Mouse (Mus musculus) CH12.LX (cell line): Measurements from ENCODE around the gene Pip5k1c. TPM values are rescaled to one million over a fixed set of nuclear protein-coding genes. Genes with fewer than 3 reads are reported as not detected.

Source experiments
- DNase-seq: peaks from one replicate; pipeline ENCODE4 v3.0.0-alpha.2; 2013; ENCODE audit errors: extremely low read depth
- H3K27ac ChIP-seq: 2 replicates; pipeline ENCODE4 v1.5.1; 2012; ENCODE audit warnings: low read depth, mild to moderate bottlenecking, control low read depth, moderate library complexity; ENCODE audit not compliant: insufficient read depth
- H3K27me3 ChIP-seq: replicated peaks from 2 replicates; pipeline ENCODE3; 2012; ENCODE audit warnings: inconsistent platforms
- H3K36me3 ChIP-seq, 2 experiments: replicated peaks in 1 of 2; 2 replicates each; pipeline versions ENCODE3 to v1.6.1; 2012; ENCODE audit warnings: inconsistent platforms in 1 of 2, low read length in 1 of 2, mild to moderate bottlenecking in 1 of 2, mixed read lengths in 1 of 2, moderate library complexity in 1 of 2; ENCODE audit not compliant: control insufficient read depth in 1 of 2, insufficient read depth in 1 of 2
- H3K4me1 ChIP-seq, 2 experiments: 2 replicates each; pipeline ENCODE4 v1.6.1; 2012; ENCODE audit warnings: inconsistent platforms in 1 of 2, moderate library complexity in 1 of 2; ENCODE audit not compliant: insufficient read depth in 2 of 2, control insufficient read depth in 1 of 2
- H3K4me2 ChIP-seq: 2 replicates; pipeline ENCODE4 v1.6.1; 2012; ENCODE audit warnings: low read depth, mild to moderate bottlenecking, control low read depth; ENCODE audit not compliant: poor library complexity, insufficient read depth, severe bottlenecking
- H3K4me3 ChIP-seq, 3 experiments: fragments of 150-350 bp in 1 of 3; sonication (generic) in 1 of 3; replicated peaks in 1 of 3; 2 replicates each; pipeline versions ENCODE3 to v1.5.1; 2011 to 2012; ENCODE audit warnings: low read depth in 2 of 3, low read length in 2 of 3, mild to moderate bottlenecking in 2 of 3, moderate library complexity in 2 of 3, control low read depth in 1 of 3, improper control_type of control experiment in 1 of 3, inconsistent platforms in 1 of 3, mixed read lengths in 1 of 3; ENCODE audit not compliant: poor library complexity in 1 of 3
- H3K79me2 ChIP-seq: replicated peaks from 2 replicates; pipeline ENCODE4 v1.6.1; 2012; ENCODE audit warnings: mild to moderate bottlenecking, moderate library complexity; ENCODE audit not compliant: control insufficient read depth, poor library complexity, insufficient read depth, severe bottlenecking; ENCODE audit errors: extremely low read depth
- H3K9ac ChIP-seq: 2 replicates; pipeline ENCODE4 v1.6.1; 2012; ENCODE audit warnings: low read depth, mild to moderate bottlenecking, control low read depth, moderate library complexity; ENCODE audit not compliant: insufficient read depth
- H3K9me3 ChIP-seq: replicated peaks from 2 replicates; pipeline ENCODE3; 2012; ENCODE audit warnings: low read length, inconsistent platforms, mixed read lengths
- CTCF ChIP-seq, 2 experiments: IDR thresholded peaks in 1 of 2; conservative IDR thresholded peaks in 1 of 2; 2 replicates each; pipeline ENCODE4 v1.5.1; 2011 to 2012; ENCODE audit warnings: low read depth in 2 of 2, low read length in 2 of 2, improper control_type of control experiment in 1 of 2, inconsistent platforms in 1 of 2, mild to moderate bottlenecking in 1 of 2, moderate library complexity in 1 of 2
- ELF1 ChIP-seq: IDR thresholded peaks from 2 replicates; pipeline ENCODE4 v1.6.1; 2014; ENCODE audit warnings: low read depth, mild to moderate bottlenecking, inconsistent platforms, low read length, improper control_type of control experiment
- EP300 ChIP-seq: IDR thresholded peaks from 2 replicates; pipeline ENCODE4 v1.6.1; 2011; ENCODE audit warnings: low read length, improper control_type of control experiment
- JUN ChIP-seq: IDR thresholded peaks from 2 replicates; pipeline ENCODE4 v1.6.1; 2011; ENCODE audit warnings: low read depth, mild to moderate bottlenecking, low read length, improper control_type of control experiment, moderate library complexity; ENCODE audit not compliant: insufficient read depth
- MEF2A ChIP-seq: IDR thresholded peaks from 2 replicates; pipeline ENCODE4 v1.6.1; 2014; ENCODE audit warnings: low read depth, mild to moderate bottlenecking, inconsistent platforms, low read length, improper control_type of control experiment, borderline replicate concordance
- MYC ChIP-seq: IDR thresholded peaks from 2 replicates; pipeline ENCODE4 v1.6.1; 2011; ENCODE audit warnings: low read depth, mild to moderate bottlenecking, improper control_type of control experiment, low read length
- NRF1 ChIP-seq: IDR thresholded peaks from 2 replicates; pipeline ENCODE4 v1.6.1; 2014; ENCODE audit warnings: low read depth, mild to moderate bottlenecking, inconsistent platforms, low read length, improper control_type of control experiment, moderate library complexity
- RAD21 ChIP-seq: IDR thresholded peaks from 2 replicates; pipeline ENCODE4 v1.6.1; 2011; ENCODE audit warnings: low read depth, mild to moderate bottlenecking, low read length, improper control_type of control experiment, moderate library complexity
- SMC3 ChIP-seq: IDR thresholded peaks from 2 replicates; pipeline ENCODE4 v1.6.1; 2011; ENCODE audit warnings: low read depth, low read length, improper control_type of control experiment
- TBP ChIP-seq: conservative IDR thresholded peaks from 2 replicates; pipeline ENCODE4 v1.6.1; 2011; ENCODE audit warnings: low read depth, low read length, improper control_type of control experiment
- USF2 ChIP-seq: conservative IDR thresholded peaks from 2 replicates; pipeline ENCODE4 v1.6.1; 2011; ENCODE audit warnings: low read depth, low read length, improper control_type of control experiment
- ZC3H11A ChIP-seq: IDR thresholded peaks from 2 replicates; pipeline ENCODE4 v1.6.1; 2012; ENCODE audit warnings: low read depth, mild to moderate bottlenecking, inconsistent platforms, low read length, improper control_type of control experiment
- ZNF384 ChIP-seq: IDR thresholded peaks from 2 replicates; pipeline ENCODE4 v1.6.1; 2012; ENCODE audit warnings: low read depth, low read length, improper control_type of control experiment, inconsistent platforms
- dilution Hi-C: fragments of 300-500 bp; cut with MboI; formaldehyde crosslinking; loops from 2 replicates; pipeline ENCODE4 v1.14.3; 2020; ENCODE audit warnings: low sequenced_read_pairs; ENCODE audit not compliant: extremely low pct_unique_long_range_greater_than_20kb, extremely low pct_ligation_motif_present
- in situ Hi-C: fragments of 300-500 bp; cut with MboI; formaldehyde crosslinking; loops from 3 replicates; pipeline ENCODE4 v1.14.3; 2019; ENCODE audit warnings: low sequenced_read_pairs, low pct_ligation_motif_present, low pct_unique_long_range_greater_than_20kb, mixed read lengths
- polyA plus RNA-seq: library from polyadenylated mRNA; unstranded; fragments of >175 nt; gene quantifications from 2 replicates; pipeline ENCODE4 v1.2.1, GENCODE M21; 2012; ENCODE audit warnings: low read depth; ENCODE audit not compliant: insufficient read length
- total RNA-seq, 2 experiments: library from RNA; depleted of rRNA; stranded (reverse); fragments of 300-350 nt in 1 of 2; fragments of >200 nt in 1 of 2; gene quantifications; 2 replicates each; pipeline ENCODE4 v1.2.3; 2012 to 2014

Gene Pip5k1c
- total and polyA plus RNA-seq, 3 experiments: 11.4 to 51.4 (median 12.6) TPM

DNA sequence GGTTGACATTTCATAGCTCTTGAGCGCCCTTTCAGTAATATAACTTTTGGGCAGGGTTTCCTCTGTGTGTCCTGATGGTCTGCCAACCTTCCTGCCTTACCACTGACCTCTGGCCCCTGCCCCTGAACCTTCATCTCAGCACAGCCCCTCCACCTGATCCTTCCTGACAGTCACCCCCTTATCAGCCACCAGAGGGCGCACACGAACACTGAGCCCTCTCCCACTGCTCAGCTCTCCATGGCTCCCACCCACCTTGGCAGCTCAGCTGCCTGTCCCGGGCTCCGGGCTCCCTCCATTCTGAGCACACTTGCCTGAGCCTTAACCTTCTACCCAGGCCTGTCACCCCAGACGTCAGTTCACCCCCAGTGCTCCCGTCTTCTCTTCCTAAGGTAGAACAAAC is 3.5 kb upstream of the Pip5k1c start:
- Histone ChIP-seq H3K4me3 (no peak overlapping the region), H3K9ac (no peak overlapping the region), H3K27me3 (peaks cover 12% of the 10 kb centered on the region), H3K79me2 (peaks cover 10% of the 10 kb centered on the region), H3K4me2 (no peak overlapping the region), H3K4me1 (peaks cover 6 to 57% of the 10 kb centered on the region in 2 experiments), H3K9me3 (no peaks in the 10 kb centered on the region), H3K36me3 (no peaks in the 10 kb centered on the region), H3K27ac (no peak overlapping the region)
- dilution Hi-C loops (no loop called here), in situ Hi-C loops (loop anchor here (5.0 kb wide), 1 partner anchor 92 kb away; no protein-coding TSS in a partner anchor)
- TF ChIP-seq CTCF (conservative IDR thresholded peaks at IDR 0.05 in 1 of 2, IDR thresholded peaks at IDR 0.05 in 1 of 2; ENCODE audit: low read depth in 2 of 2, low read length in 2 of 2) (peak; percentile 42 to 87; a peak in 3 of 4 replicates), RAD21 (peak; percentile 54), SMC3 (peak; percentile 86), ZC3H11A (no peak), ZNF384 (no peak), MEF2A (no peak), EP300 (no peak), MYC (no peak)
- DNase-seq: peak; percentile 78

DNA sequence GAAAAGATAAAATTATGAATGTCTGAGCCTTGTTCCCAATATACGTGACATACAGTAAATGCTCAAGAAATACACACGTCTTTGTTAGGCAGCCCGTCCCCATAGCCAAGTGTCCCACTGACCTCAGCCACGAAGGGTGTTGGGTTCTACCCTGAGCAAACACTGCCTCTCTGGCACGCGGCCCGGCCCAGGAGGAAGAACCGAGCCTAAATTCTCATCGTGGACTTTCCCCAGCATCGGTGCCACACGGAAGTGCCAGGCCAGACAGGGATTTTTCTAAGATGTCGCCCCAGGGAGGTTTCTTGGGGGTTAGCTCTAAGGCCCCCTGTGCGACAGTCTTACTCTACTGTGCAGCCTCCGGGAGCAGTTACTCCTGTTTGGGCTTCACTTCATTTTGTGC is 3.0 kb upstream of the Pip5k1c start:
- no peak overlapping the region for H3K4me2 ChIP-seq
- TF ChIP-seq TBP: no peak
- TF ChIP-seq, all 38 proteins: peak for 0
- Histone ChIP-seq H3K9ac (no peak overlapping the region), H3K27ac (no peak overlapping the region), H3K36me3 (peaks cover 0 to 5% of the 10 kb centered on the region in 2 experiments), H3K27me3 (peaks cover 7% of the 10 kb centered on the region), H3K9me3 (no peaks in the 10 kb centered on the region), H3K79me2 (peaks cover 16% of the 10 kb centered on the region), H3K4me1 (peaks cover 7 to 57% of the 10 kb centered on the region in 2 experiments), H3K4me3 (no peak overlapping the region)
- dilution Hi-C loops (no loop called here), in situ Hi-C loops (loop anchor here (5.0 kb wide), 2 partner anchors 52 to 93 kb away; partner anchors contain the start of gene Gipc3)
- no peak for DNase-seq

DNA sequence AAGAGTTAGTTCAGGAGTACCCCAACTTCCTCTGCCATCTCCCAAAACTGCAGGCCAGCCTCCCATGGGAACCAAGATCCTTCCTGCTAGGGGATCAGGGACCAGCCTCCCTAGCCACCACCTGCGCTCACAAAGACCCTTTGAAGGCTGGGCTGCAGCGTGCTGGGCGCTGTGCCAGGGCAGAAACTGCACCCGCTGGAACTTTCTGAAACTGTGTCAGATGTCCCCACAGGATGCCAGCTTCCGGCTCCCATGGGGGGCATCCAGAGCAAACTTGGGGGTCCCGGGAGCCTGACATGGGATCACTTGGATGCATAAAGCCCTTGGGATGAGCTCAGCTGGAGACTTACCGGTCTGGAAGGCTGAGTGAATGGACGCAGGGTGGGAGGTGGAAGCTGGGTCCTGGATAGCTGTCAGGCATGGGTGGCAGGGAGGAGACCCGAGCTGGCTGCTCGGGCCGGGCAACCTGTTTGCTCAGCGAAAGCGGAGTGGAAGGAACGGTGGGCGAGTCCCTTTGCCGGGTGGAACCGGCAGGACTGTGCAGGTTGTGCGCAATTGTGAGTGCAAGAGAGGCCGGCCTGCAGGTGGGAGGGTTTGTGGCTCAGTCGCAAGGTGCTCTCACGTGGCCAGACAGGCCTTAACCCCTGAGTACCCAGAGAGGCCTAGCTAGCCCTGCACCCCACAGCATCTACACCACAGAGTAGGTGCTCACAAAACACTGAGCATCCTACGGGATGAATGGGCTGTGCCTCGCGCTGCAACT is 1.9 kb upstream of the Pip5k1c start:
- in situ Hi-C loops: loop anchor here (5.0 kb wide), 1 partner anchor 51 kb away; the partner anchor contains the start of gene Gipc3
- no peak for DNase-seq
- H3K79me2 ChIP-seq: peaks cover 26% of the 10 kb centered on the region
- no peak overlapping the region for H3K4me3 ChIP-seq
- no peaks in the 10 kb centered on the region for H3K27me3 ChIP-seq
- no peak overlapping the region for H3K9ac ChIP-seq
- dilution Hi-C loops: no loop called here
- no peak overlapping the region for H3K27ac ChIP-seq
- H3K36me3 ChIP-seq: peaks cover 0 to 15% of the 10 kb centered on the region in 2 experiments
- TF ChIP-seq USF2: no peak
- no peak for TF ChIP-seq NRF1
- no peak for TF ChIP-seq ELF1
- no peak for TF ChIP-seq MYC
- TF ChIP-seq EP300: no peak
- no peak for TF ChIP-seq TBP
- TF ChIP-seq MEF2A: no peak
- no peak for TF ChIP-seq RAD21
- no peak for TF ChIP-seq JUN
- H3K4me2 ChIP-seq: no peak overlapping the region
- H3K4me1 ChIP-seq: peaks cover 12 to 63% of the 10 kb centered on the region in 2 experiments
- H3K9me3 ChIP-seq: no peaks in the 10 kb centered on the region
